Mouse (Mus musculus) frontal cortex, postnatal 25 days (tissue): Measurements from ENCODE around the gene Rarg.

Experiments used
- DNase-seq, 2 experiments: peaks; one replicate each; pipeline ENCODE4 v3.0.0; 2022; ENCODE audit warnings: low spot score in 2 of 2

Rarg gene

DNA sequence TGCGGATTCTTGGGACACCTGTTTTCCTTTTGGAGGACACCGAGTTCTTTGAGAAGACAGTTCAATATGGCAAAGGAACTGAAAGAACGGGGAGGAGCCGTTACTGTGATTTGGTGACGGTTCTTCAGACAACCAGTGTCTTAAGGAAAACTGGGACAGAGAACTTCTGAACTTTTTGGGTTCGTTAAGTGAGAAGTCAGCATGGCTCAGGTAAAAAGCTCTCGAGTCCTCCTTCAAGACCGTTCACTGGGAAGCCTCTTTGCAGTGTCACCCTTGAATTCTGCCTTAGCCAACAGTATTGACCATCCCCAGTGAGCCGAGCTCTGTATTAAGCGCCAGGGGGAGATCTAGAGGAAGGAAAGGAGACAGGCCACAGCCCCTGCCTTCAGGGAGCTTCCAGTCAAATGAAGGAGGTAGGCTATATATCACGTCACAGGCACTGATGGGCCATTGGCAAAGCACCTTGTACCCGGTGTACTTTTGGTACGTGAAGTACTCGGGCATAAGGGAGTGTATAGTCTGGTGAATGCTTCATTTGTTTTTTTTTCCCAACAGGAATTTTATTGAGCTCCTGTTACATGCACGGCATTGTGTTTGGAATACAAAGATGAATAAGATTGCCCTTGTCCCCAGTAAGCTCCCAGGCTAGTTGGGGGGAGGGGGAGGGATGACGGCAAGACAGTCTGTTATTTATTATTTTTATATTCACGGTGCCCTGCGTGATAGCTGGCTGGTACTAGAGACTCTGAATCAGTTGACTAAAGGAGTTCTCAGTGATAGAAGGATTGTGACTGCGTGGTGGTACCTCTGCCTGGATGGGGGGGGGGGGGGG is 52.4 kb downstream of the Rarg start, which contains the start of gene Csad:
Csad (minus strand) TSS at position 51 of the 832 bp plus-strand sequence.
- no peak for DNase-seq

GRCm38 (mm10) chr15:102203835-102204381 is 53.4 kb downstream of the Rarg start:
- peak; percentile 29 to 63 for DNase-seq

- peak; percentile 70 to 89 for DNase-seq
Observed at GRCm38 (mm10) chr15:102202971-102203834, 54.1 kb downstream of the Rarg start, which contains the start of gene Zfp740. TSS of gene Zfp740 (plus strand) at chr15:102203249.

GRCm38 (mm10) chr15:102198841-102199240 is 58.5 kb downstream of the Rarg start:
- no peak for DNase-seq

GRCm38 (mm10) chr15:102195373-102195772 is 61.9 kb downstream of the Rarg start:
- DNase-seq: no peak

- DNase-seq: no peak
Observed at GRCm38 (mm10) chr15:102194439-102194838, 62.9 kb downstream of the Rarg start.

DNA sequence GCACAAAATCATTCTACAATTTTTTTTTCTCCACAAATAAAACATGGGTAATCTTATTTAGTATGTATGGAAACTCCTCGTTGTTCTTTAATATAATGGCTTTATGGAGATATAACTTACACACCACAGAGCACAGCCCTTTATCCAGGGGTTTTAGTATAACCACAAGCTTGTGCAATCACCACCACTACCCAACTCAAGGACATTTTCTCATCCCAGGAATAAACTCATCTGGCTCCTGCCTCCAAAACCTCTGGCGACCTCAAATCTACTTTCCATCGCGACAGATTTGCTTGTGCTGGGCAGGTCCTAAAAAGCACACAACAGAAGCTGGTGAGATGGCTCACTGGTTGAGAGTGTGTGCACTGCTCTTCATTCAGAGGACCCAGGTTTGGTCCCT is 63.7 kb downstream of the Rarg start:
- DNase-seq: no peak

DNA sequence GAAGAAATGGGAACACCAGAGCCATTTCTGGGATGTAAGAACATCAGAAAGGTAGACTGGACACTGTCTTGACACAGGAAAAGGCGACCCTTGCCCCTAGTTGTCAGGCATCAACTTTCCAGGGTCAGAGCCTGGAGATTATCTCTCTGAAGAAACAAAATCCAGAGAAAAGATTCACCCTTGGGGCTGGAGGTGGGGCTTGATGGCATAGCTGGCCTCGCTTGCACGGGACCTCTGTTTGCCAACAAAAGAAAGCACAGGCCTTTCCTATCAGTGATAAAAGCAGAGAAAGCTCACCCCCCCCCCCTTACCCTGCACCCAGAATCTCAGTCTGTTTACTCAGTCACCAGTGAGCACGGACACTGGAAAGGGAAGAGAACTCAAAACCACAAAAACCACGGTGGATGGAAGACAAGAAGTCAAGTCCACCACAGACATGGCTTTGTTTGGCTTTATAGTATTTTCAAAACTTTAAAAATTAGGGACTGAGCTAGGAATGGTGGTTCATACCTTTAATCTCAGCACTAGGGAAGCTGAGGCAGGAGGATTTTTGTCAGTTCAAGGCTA is 64.4 kb downstream of the Rarg start:
- no peak for DNase-seq

DNA sequence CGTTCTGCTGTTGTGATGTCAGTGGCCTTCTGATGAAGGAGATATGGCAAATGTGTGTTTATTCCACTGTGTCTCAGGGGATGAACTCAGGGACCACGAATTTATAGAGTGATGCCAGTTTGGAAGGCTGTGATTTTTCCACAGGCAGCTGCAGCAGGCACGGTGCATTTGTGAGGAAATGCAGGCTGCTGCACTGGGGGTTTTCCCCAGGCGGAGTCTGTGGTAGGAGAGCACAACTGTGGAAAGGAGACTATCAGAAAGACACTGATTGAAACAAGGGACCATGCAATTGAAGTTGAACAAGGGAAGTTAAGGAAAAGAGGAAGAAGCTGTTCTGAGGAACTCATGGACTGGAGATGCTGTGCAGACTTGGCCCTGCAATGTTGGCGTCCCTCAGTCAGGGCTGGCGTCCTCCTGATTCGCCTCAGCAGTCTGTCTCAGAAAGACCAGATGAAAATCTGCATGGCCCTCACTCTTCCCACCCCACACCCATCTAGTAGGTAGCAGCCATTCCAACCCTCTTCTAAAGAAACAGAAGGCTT is 65.0 kb downstream of the Rarg start:
- DNase-seq: no peak

- DNase-seq: no peak
Observed at GRCm38 (mm10) chr15:102191699-102192098, 65.6 kb downstream of the Rarg start.

GRCm38 (mm10) chr15:102188883-102189282 is 68.4 kb downstream of the Rarg start:
- no peak for DNase-seq

DNA sequence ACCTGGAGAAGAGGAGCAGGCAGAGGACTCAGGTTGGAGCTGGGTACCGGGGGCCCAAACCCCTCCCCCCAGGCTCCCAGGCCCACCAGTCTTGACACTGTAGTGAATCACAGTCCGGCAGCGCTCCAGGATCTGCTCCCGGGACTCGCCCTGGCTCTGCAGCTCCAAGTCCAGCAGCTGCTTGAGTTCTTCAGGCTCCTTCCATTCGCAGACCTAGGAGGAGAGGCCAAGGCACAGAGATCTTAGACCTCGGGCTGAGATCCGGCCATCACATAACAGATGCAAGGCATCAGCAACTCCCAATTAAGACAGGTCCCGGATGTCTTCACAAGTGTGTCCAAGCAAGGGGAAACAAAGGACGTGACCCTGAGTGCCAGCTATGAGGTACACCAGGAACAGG is 69.2 kb downstream of the Rarg start:
- no peak for DNase-seq

GRCm38 (mm10) chr15:102186239-102186638 is 71.1 kb downstream of the Rarg start:
- no peak for DNase-seq
